9 mouse cellular contexts compared by ENCODE assay signal in genomic region chr19:6553819-6554582, GRCm38 (mm10). TPM values are rescaled to one million over a fixed set of nuclear protein-coding genes. Genes with fewer than 3 reads are reported as not detected.
DNase-seq lines count a peak whose midpoint lies in the region; ATAC-seq and TF ChIP-seq lines count a peak whose summit lies in the region.
"Had no signal": no experiment of that assay in that cellular context is flagged by ENCODE, and none has a peak within 500 bp of the region (broad histone marks: within the 10 kb centered on the region; RNA-seq: fewer than 3 reads in every experiment).

No protein-coding gene starts in this region.

- H3K4me1 ChIP-seq in embryonic facial prominence, embryonic 12.5 days = peaks cover 8% of the 10 kb centered on the region; the same call in 1 of the 2 replicates
- no peaks in the 10 kb centered on the region for H3K4me1 ChIP-seq in heart, embryonic 11.5 days (ENCODE audit: control insufficient read depth, insufficient read depth, low read length)
- H3K4me1 ChIP-seq in liver, postnatal 0 days (ENCODE audit: insufficient read depth) = no peaks in the 10 kb centered on the region

- no peaks in the 10 kb centered on the region for H3K36me3 ChIP-seq in embryonic facial prominence, embryonic 12.5 days
- no peaks in the 10 kb centered on the region for H3K36me3 ChIP-seq in heart, embryonic 11.5 days (ENCODE audit: control insufficient read depth, insufficient read depth, low read length)
- no peaks in the 10 kb centered on the region for H3K36me3 ChIP-seq in liver, postnatal 0 days (replicated peaks; ENCODE audit: insufficient read depth, low read length)
- H3K36me3 ChIP-seq: neural tube, embryonic 12.5 days had no signal

- 0 out of 2 replicates have a peak overlapping the region, but pooled peaks have one; percentile 30 for H3K27ac ChIP-seq in embryonic facial prominence, embryonic 12.5 days
- H3K27ac ChIP-seq in heart, embryonic 11.5 days (ENCODE audit: low read depth, low read length) = peak overlapping the region; percentile 46; the same call in 1 of the 2 replicates
- peak overlapping the region; percentile 29; the same call in 1 of the 2 replicates for H3K27ac ChIP-seq in liver, postnatal 0 days (ENCODE audit: low read depth)
- H3K27ac ChIP-seq: liver, embryonic 14.5 days; neural tube, embryonic 12.5 days had no signal

- H3K27me3 ChIP-seq in embryonic facial prominence, embryonic 12.5 days = no peaks in the 10 kb centered on the region
- H3K27me3 ChIP-seq in heart, embryonic 11.5 days (ENCODE audit: control insufficient read depth, insufficient read depth, low read length) = no peaks in the 10 kb centered on the region
- H3K27me3 ChIP-seq in liver, postnatal 0 days (ENCODE audit: insufficient read depth, low read length) = no peaks in the 10 kb centered on the region
- H3K27me3 ChIP-seq: neural tube, embryonic 12.5 days had no signal

- no peak for TF ChIP-seq CTCF in liver, postnatal 0 days (IDR thresholded peaks at IDR 0.05; ENCODE audit: low read depth)

- no peak for ATAC-seq in embryonic facial prominence, embryonic 12.5 days (ENCODE audit: insufficient number of reproducible peaks, insufficient read depth, low FRiP score, low TSS enrichment)
- ATAC-seq in heart, embryonic 11.5 days (replicated peaks; ENCODE audit: insufficient number of reproducible peaks, low FRiP score, low TSS enrichment) = peak; percentile 49; the same call in 1 of the 2 replicates
- ATAC-seq in liver, postnatal 0 days = 0 out of 2 replicates have a peak, but pooled peaks have one; percentile 29

- intact Hi-C loops in left cerebral cortex, postnatal 4 days (cut with DNase I) = no loop called here

- no peak overlapping the region for H3K4me2 ChIP-seq in embryonic facial prominence, embryonic 12.5 days (replicated peaks)
- H3K4me2 ChIP-seq in heart, embryonic 11.5 days = no peak overlapping the region
- no peak overlapping the region for H3K4me2 ChIP-seq in liver, postnatal 0 days (ENCODE audit: low read depth, low read length)
- H3K4me2 ChIP-seq: neural tube, embryonic 12.5 days had no signal

- DNase-seq in left cerebral cortex, postnatal 4 days = peak; percentile 0
- DNase-seq in left cerebral cortex, adult 18-20 months (ENCODE audit: low spot score in 2 of 2) = no peak
- DNase-seq in liver, postnatal 0 days = no peak
- no peak for DNase-seq in adrenal gland, postnatal 14 days
- DNase-seq in urinary bladder, adult 18-20 months (ENCODE audit: low spot score in 2 of 2) = no peak

- H3K9ac ChIP-seq in embryonic facial prominence, embryonic 12.5 days = no peak overlapping the region
- no peak overlapping the region for H3K9ac ChIP-seq in heart, embryonic 11.5 days (ENCODE audit: low read depth, low read length)
- H3K9ac ChIP-seq in liver, postnatal 0 days (replicated peaks) = no peak overlapping the region
- H3K9ac ChIP-seq: liver, embryonic 14.5 days; neural tube, embryonic 12.5 days had no signal

- no peaks in the 10 kb centered on the region for H3K9me3 ChIP-seq in embryonic facial prominence, embryonic 12.5 days
- no peaks in the 10 kb centered on the region for H3K9me3 ChIP-seq in heart, embryonic 11.5 days (replicated peaks; ENCODE audit: control insufficient read depth, low read length)
- no peaks in the 10 kb centered on the region for H3K9me3 ChIP-seq in liver, postnatal 0 days (ENCODE audit: low read length)
- H3K9me3 ChIP-seq: neural tube, embryonic 12.5 days had no signal

- H3K4me3 ChIP-seq in embryonic facial prominence, embryonic 12.5 days = no peak overlapping the region
- H3K4me3 ChIP-seq in heart, embryonic 11.5 days (ENCODE audit: low read depth, low read length) = no peak overlapping the region
- H3K4me3 ChIP-seq in liver, postnatal 0 days (ENCODE audit: low read depth, low read length) = no peak overlapping the region
- H3K4me3 ChIP-seq: neural tube, embryonic 12.5 days had no signal

- WGBS in embryonic facial prominence, embryonic 12.5 days = 27% methylated on average over 8 of the region's 8 CpGs
- 30% methylated on average over 8 of the region's 8 CpGs for WGBS in heart, embryonic 11.5 days (ENCODE audit: insufficient replicate concordance)
- 15% methylated on average over 8 of the region's 8 CpGs for WGBS in liver, postnatal 0 days (ENCODE audit: insufficient replicate concordance)

- no peak for TF ChIP-seq EP300 in liver, postnatal 0 days (IDR thresholded peaks at IDR 0.05; ENCODE audit: low read depth)

RNA-seq across cellular contexts. Expression of gene Slc22a12, which starts 11.2 kb away (rescaled TPM):
- under 1 TPM in 1 of 2 experiments, not detected in 1; 0.30 TPM for total RNA-seq in left cerebral cortex, postnatal 4 days (2021)
- not detected for total RNA-seq in left cerebral cortex, adult 18-20 months (2021)
- not detected in 2 replicates for polyA plus RNA-seq in embryonic facial prominence, embryonic 12.5 days (2016; fragmentation: Nextera tagmentation; extraction: Ambion mirVana)
- not detected in 2 replicates for polyA plus RNA-seq in heart, embryonic 11.5 days (2014; fragmentation: Nextera tagmentation; extraction: Ambion mirVana)
- not detected in 2 replicates for polyA plus RNA-seq in liver, postnatal 0 days (2015; fragmentation: Nextera tagmentation; extraction: Ambion mirVana)
- total RNA-seq in adrenal gland, postnatal 14 days (2021) = 0.64 TPM in 1 of 2 replicates, not detected in the other
- polyA plus RNA-seq: liver, embryonic 14.5 days; neural tube, embryonic 12.5 days had no signal
